Mouse (Mus musculus): ENCODE data around the gene Grb7. TPM values are rescaled to one million over a fixed set of nuclear protein-coding genes. Genes with fewer than 3 reads are reported as not detected.

The Grb7 gene
- polyA plus RNA-seq (2015; fragmentation: Nextera tagmentation; extraction: Ambion mirVana) = 0.39 and 0.54 TPM in 2 replicates

GRCm38 (mm10) chr11:98446213-98446561, at the start of gene Grb7:
TSS of gene Grb7 (plus strand) at chr11:98446394.

GRCm38 (mm10) chr11:98400161-98400726, 46.0 kb upstream of the Grb7 start, which contains the start of gene Pgap3:
TSS of gene Pgap3 (minus strand) at chr11:98400490.

GRCm38 (mm10) chr11:98412273-98412796, 33.9 kb upstream of the Grb7 start, which contains the start of gene Erbb2:
TSS of gene Erbb2 (plus strand) at chr11:98412470.

GRCm38 (mm10) chr11:98438331-98439158, 7.6 kb upstream of the Grb7 start, which contains the start of gene Mien1:
TSS of gene Mien1 (minus strand) at chr11:98438991.

Other genes starting within 250 kb of the Grb7 start
- 7.5 and 9.6 TPM in 2 replicates for gene Cdk12, start 243.3 kb upstream of the Grb7 start, polyA plus RNA-seq (2015; fragmentation: Nextera tagmentation; extraction: Ambion mirVana)
- gene Neurod2, start 116.7 kb upstream of the Grb7 start, polyA plus RNA-seq (2015; fragmentation: Nextera tagmentation; extraction: Ambion mirVana) = not detected in 2 replicates
- gene Ppp1r1b, start 98.0 kb upstream of the Grb7 start, polyA plus RNA-seq (2015; fragmentation: Nextera tagmentation; extraction: Ambion mirVana) = 0.18 and 0.24 TPM in 2 replicates
- 18.5 and 22.1 TPM in 2 replicates for gene Stard3, start 88.0 kb upstream of the Grb7 start, polyA plus RNA-seq (2015; fragmentation: Nextera tagmentation; extraction: Ambion mirVana)
- not detected in 2 replicates for gene Tcap, start 62.6 kb upstream of the Grb7 start, polyA plus RNA-seq (2015; fragmentation: Nextera tagmentation; extraction: Ambion mirVana)
- gene Pnmt, start 59.9 kb upstream of the Grb7 start, polyA plus RNA-seq (2015; fragmentation: Nextera tagmentation; extraction: Ambion mirVana) = not detected in 2 replicates
- 4.4 and 6.1 TPM in 2 replicates for gene Pgap3, start 45.9 kb upstream of the Grb7 start, polyA plus RNA-seq (2015; fragmentation: Nextera tagmentation; extraction: Ambion mirVana)
- 3.5 and 4.7 TPM in 2 replicates for gene Erbb2, start 33.9 kb upstream of the Grb7 start, polyA plus RNA-seq (2015; fragmentation: Nextera tagmentation; extraction: Ambion mirVana)
- 64.5 and 65.2 TPM in 2 replicates for gene Mien1, start 7.4 kb upstream of the Grb7 start, polyA plus RNA-seq (2015; fragmentation: Nextera tagmentation; extraction: Ambion mirVana)
- gene Ikzf3, start 99.6 kb downstream of the Grb7 start, polyA plus RNA-seq (2015; fragmentation: Nextera tagmentation; extraction: Ambion mirVana) = 2.8 and 3.2 TPM in 2 replicates
- 0.86 and 1.9 TPM in 2 replicates for gene Zpbp2, start 104.7 kb downstream of the Grb7 start, polyA plus RNA-seq (2015; fragmentation: Nextera tagmentation; extraction: Ambion mirVana)
- gene Ormdl3, start 141.0 kb downstream of the Grb7 start, polyA plus RNA-seq (2015; fragmentation: Nextera tagmentation; extraction: Ambion mirVana) = 47.2 and 53.2 TPM in 2 replicates
- not detected in 2 replicates for gene Lrrc3c, start 151.9 kb downstream of the Grb7 start, polyA plus RNA-seq (2015; fragmentation: Nextera tagmentation; extraction: Ambion mirVana)
- gene Gm12355, start 179.3 kb downstream of the Grb7 start, polyA plus RNA-seq (2015; fragmentation: Nextera tagmentation; extraction: Ambion mirVana) = 0.89 and 0.91 TPM in 2 replicates
- not detected in 2 replicates for gene Gsdma3, start 180.0 kb downstream of the Grb7 start, polyA plus RNA-seq (2015; fragmentation: Nextera tagmentation; extraction: Ambion mirVana)
- not detected in 2 replicates for gene Gsdma2, start 200.4 kb downstream of the Grb7 start, polyA plus RNA-seq (2015; fragmentation: Nextera tagmentation; extraction: Ambion mirVana)
- 0.08 and 0.10 TPM in 2 replicates for gene Gsdma, start 218.0 kb downstream of the Grb7 start, polyA plus RNA-seq (2015; fragmentation: Nextera tagmentation; extraction: Ambion mirVana)
- gene Psmd3, start 236.2 kb downstream of the Grb7 start, polyA plus RNA-seq (2015; fragmentation: Nextera tagmentation; extraction: Ambion mirVana) = 97.4 and 100 TPM in 2 replicates

Data from spleen, postnatal 0 days (tissue).